Mouse (Mus musculus): ENCODE data around the gene Bloc1s4.
A peak's percentile ranks its signal among the peaks of the same experiment; 100 is the strongest.

The Bloc1s4 gene

GRCm38 (mm10) chr5:36748536-36749061 lies at the start of gene Bloc1s4:
TSS of gene Bloc1s4 (minus strand) at chr5:36748650.
- peak; percentile 96 for DNase-seq

DNA sequence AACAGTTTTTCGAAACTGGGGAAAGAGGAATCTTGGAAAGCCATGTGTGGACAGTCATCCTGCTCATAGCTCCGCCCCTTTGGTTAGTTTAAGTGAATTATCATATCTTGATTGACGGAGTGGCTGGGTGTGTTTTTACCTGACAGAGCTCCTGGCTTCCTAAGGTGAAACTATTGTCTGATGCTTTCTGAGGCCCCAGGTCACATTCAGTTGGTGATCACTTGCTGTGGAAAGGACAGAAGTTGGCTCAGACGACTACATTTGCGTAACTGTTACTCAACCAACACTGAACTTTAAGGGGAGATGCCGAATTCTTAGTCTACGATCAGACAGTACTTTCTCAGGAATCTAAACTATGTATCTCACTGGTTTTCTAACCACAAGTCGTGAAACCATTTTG lies 48.8 kb upstream of the Bloc1s4 start:
- no peak for DNase-seq

GRCm38 (mm10) chr5:36796296-36797014 lies 48.0 kb upstream of the Bloc1s4 start, which contains the start of gene Mrfap1:
TSS of gene Mrfap1 (minus strand) at chr5:36796772.
- DNase-seq = peak; percentile 95

DNA sequence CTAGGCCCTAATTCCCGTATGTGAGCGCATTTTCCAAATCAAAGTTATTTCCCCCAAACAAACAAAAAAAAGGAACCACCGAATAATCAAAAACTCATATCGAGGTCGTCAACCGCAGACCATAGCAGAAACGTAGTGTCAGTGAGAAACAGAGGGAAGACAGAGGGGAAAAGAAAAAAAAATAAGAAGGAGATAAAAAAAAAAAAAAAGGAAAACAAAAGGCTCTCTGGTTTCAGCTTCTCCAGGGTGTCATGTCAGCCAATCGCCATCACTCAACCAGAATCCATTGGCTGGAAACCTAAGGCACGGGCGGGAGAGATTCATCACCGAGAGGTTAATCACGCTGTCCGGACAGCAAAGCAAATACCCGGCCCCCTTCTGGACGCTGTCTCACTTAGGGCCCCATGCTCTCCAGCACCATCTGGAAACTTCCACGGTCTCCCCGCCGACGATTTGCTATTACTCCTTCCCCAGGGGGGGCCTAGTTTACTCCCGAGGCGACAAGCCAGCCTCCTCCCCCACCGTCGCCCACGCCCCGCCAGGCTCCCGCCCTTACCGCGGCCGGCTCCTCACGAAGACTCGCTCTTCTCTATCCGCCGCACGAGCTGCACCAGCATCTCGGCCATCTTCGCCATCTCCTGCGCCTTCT lies 47.3 kb upstream of the Bloc1s4 start:
- peak; percentile 79 for DNase-seq

DNA sequence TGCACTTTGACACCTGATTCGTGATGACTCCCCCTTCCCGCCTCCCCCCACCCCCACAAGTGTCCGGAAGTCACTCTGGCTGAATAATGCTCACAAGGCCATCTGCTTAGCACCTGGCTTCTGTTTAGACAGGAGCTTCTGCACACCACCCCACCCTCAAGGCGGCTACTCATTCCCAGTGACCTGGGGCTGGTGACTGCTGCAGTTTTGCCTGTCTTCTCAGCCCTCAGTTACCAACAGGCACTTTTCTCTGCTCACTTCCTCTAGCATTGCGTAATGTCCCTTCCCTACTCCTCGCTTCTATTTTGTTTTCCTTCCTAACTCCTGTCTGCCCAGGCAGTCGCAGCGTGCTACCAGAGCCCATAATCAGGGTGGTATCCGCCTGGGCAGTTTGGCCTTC lies 43.4 kb upstream of the Bloc1s4 start:
- no peak for DNase-seq

DNA sequence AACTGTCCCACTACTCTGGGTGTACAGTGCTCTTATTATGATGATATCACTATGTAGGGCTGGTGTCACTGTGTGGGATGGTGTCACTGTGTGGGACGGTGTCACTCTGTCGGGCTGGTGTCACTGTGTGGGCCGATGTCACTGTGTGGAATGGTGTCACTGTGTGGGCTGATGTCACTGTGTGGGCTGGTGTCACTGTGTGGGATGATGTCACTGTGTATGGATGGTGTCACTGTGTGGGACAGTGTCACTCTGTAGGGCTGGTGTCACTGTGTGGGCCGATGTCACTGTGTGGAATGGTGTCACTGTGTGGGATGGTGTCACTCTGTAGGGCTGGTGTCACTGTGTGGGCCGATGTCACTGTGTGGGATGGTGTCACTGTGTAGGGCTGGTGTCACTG lies 37.6 kb upstream of the Bloc1s4 start:
- no peak for DNase-seq

GRCm38 (mm10) chr5:36779512-36779911 lies 31.1 kb upstream of the Bloc1s4 start:
- DNase-seq = no peak

DNA sequence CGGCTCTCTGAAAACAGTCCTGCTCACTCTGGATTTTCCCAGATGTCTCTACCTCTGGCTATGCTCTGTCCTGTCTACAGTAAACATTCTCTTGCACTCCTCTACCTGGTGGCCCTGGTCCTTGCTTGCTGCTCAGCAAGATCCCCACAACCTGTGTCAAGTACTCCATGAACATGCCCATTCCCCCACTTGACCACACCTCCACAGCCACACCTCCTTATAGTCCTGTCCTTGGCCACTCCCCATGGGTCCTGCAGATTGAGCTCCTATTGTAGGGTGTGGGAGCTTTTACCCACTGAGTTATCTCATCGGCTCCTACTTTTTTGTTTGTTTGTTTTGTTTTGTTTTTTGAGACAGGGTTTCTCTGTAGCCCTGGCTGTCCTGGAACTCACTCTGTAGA lies 30.5 kb upstream of the Bloc1s4 start:
- DNase-seq = no peak

- DNase-seq = no peak
Observed at GRCm38 (mm10) chr5:36777186-36777585, 28.7 kb upstream of the Bloc1s4 start.

DNA sequence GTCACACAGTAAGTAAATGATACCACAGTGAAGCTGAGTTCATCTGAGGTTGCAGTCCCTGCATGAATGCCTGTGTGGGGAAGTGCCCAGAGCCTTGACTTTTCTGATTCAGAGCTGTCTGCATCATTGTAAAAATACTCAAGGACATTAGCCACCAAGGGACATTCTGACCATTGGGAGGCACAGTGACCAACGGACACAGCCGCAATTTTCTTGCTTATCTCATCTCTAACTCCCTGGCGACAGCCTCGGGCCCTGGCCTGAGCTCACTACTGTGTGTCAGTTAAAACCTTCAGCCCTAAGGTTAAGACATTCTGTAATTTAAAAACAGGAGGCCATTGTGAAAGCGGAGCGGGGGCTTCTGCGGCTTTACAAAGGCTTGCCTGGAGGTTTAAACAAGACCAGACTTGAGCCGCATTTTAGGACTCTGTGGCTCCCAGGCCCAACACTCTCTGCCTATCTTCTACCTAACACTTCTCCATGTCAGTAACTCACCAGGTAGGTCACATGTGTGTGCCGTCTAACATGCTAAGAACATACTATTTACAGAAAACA lies 27.6 kb upstream of the Bloc1s4 start:
- DNase-seq = no peak

DNA sequence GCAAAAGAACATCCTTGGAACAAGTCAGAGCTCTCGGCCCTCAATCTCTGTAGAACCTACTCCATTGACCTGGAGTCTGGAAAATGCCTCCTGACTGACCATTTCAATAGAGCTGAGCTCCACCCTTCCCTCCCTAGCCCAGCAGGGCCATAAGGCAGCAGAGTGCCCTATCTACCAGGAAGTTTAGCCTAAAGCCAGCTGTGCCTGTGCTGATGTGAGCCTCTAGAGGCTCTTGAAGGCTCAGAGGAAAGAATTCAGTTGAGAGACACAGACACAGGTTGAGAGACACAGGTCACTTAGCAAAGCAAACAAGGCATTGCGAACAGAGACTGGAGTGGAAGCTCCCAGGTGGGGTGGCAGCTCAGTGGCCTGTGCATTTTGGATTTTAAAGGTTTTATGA lies 26.9 kb upstream of the Bloc1s4 start:
- DNase-seq = no peak

DNA sequence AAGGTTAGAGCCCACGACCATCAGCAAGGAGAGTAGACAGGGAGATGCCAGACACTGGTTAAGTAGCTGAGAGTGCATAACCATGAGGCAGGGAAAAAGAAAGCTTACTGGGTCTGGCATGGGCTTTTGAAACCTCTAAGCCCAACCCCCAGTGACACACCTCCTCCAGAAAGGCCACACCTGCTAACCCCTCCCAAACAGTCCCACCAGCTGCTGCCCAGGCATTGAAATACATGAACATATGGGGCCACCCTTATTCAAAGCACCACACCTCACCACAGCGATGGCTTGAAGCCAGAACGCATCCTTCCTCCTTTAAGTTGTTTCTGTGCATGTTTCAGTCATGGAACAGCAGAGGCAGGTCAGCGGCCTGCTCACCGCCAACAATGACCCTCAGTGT lies 24.1 kb upstream of the Bloc1s4 start:
- DNase-seq = no peak

DNA sequence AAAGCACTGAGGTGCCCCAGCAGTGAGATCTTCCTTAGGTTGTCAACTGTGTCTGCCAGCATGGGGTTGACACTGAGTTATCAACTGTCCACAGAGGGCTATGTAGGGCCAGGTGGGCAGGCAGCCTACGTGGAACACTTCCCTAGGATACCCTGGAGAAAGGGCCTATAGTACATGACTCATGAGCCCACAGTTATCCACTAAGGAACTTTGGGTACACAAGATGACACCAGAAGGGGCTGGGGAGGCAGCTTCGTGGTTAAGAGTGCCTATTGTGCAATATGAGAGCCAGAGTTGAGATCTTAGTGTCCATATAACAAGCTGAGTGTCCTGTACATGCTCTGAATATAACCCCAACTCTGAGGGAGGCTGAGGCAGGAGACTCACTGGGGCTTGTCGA lies 21.2 kb upstream of the Bloc1s4 start:
- no peak for DNase-seq

- DNase-seq = no peak
Observed at GRCm38 (mm10) chr5:36766958-36767703, 18.7 kb upstream of the Bloc1s4 start.

GRCm38 (mm10) chr5:36759848-36760247 lies 11.4 kb upstream of the Bloc1s4 start:
- DNase-seq = no peak

GRCm38 (mm10) chr5:36757033-36757432 lies 8.6 kb upstream of the Bloc1s4 start:
- no peak for DNase-seq

GRCm38 (mm10) chr5:36750119-36751078 lies 1.9 kb upstream of the Bloc1s4 start:
- DNase-seq = no peak

DNA sequence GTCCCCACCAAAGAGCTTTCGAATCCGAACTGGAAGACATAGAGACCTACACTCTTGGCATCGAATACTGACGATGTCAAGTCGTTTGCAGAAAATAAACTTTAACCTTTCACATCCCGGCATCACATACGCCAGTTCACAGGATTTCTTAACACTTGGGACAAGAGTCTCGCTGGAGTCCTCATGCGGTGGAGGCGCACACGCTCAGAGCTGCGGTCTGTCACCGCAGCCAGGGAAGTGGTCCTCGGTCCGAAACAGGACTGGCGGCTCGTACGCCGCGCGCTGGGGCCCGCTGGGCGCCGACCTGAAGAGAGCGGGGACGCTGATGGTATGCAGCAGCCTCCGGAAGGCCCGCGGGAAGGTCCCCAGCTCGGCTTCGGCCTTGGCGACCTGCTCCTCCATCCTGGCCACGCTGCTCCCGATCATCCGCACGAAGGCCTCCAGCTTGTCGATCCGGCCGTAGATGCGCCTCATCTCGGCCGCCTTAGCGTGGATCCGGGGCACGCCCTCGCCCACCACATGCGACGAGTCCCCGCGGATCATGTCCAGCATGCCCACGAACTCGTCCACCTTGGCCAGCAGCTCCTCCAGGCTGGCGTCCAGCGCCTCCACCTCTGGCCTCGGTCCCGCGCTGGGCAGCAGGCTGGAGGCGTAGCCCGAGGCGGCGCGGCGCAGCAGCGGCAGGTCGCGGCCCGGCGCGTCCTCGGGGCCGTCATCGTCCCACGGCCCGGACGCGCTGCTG lies 485 bp downstream of the Bloc1s4 start:
- DNase-seq = no peak

GRCm38 (mm10) chr5:36747071-36747470 lies 1.4 kb downstream of the Bloc1s4 start:
- DNase-seq = no peak

- DNase-seq = peak; percentile 79
Observed at GRCm38 (mm10) chr5:36742126-36742848, 6.2 kb downstream of the Bloc1s4 start.

DNA sequence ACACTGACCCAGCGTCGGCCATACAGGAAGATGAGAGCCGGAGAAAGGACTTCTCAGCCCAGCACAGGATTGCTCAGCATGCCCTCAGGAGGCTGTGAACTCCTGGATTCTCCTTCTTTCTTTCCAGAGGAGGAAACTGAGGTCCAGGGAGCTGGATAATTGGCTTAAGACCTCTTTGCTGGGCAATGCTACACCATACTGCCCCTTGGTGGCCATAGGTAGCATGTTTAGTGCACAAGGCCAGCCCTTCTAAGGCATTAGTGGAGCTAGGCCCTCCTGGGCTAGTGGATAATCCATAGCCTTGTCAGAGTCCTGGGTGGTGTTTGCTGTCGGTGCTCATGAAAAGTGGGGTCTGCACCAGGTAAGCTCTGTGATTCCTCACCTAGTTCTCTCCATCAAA lies 8.6 kb downstream of the Bloc1s4 start:
- no peak for DNase-seq

All from right cerebral cortex, adult 18-20 months (tissue).